Mouse (Mus musculus) lung, embryonic 16.5 days (tissue): ENCODE results near the gene Psmg4. TPM values are rescaled to one million over a fixed set of nuclear protein-coding genes. Genes with fewer than 3 reads are reported as not detected.
A peak's percentile ranks its signal among the peaks of the same experiment; 100 is the strongest.

Source experiments
- ATAC-seq: fragments of 200-750 bp; cut with Nextera tagmentation; 2 replicates; pipeline ENCODE4 v1.8.0; 2017; ENCODE audit warnings: low read depth, mild to moderate bottlenecking, moderate library complexity
- H3K27ac ChIP-seq: fragments of 300-500 bp; sonication (generic); 2 replicates; pipeline ENCODE4 v1.5.1; 2014; ENCODE audit warnings: mild to moderate bottlenecking, control low read depth, low read length
- H3K27me3 ChIP-seq: fragments of 300-500 bp; sonication (generic); 2 replicates; pipeline ENCODE4 v1.6.1; 2014; ENCODE audit warnings: low read depth, low read length, mixed read lengths; ENCODE audit not compliant: control insufficient read depth, insufficient read depth
- H3K36me3 ChIP-seq: fragments of 300-500 bp; sonication (generic); 2 replicates; pipeline ENCODE4 v1.6.1; 2014; ENCODE audit warnings: low read length; ENCODE audit not compliant: control insufficient read depth, insufficient read depth
- H3K4me1 ChIP-seq: fragments of 300-500 bp; sonication (generic); replicated peaks from 2 replicates; pipeline ENCODE4 v1.6.1; 2014; ENCODE audit warnings: low read length, mixed read lengths; ENCODE audit not compliant: control insufficient read depth, insufficient read depth
- H3K4me2 ChIP-seq: fragments of 300-500 bp; sonication (generic); 2 replicates; pipeline ENCODE4 v1.6.1; 2014; ENCODE audit warnings: low read depth, low read length, control low read depth
- H3K4me3 ChIP-seq: fragments of 300-500 bp; sonication (generic); 2 replicates; pipeline ENCODE4 v1.5.1; 2014; ENCODE audit warnings: mild to moderate bottlenecking, low read length, control low read depth
- H3K9ac ChIP-seq: fragments of 300-500 bp; sonication (generic); 2 replicates; pipeline ENCODE4 v1.6.1; 2014; ENCODE audit warnings: low read length, control low read depth
- H3K9me3 ChIP-seq: fragments of 300-500 bp; sonication (generic); 2 replicates; pipeline ENCODE4 v1.6.1; 2016; ENCODE audit warnings: low read length; ENCODE audit not compliant: control insufficient read depth
- WGBS: fragments of 180-500 bp; shearing (Covaris S2); extraction: QIAGEN DNeasy Blood & Tissue Kit; methylation state at CpG from one replicate; pipeline ENCODE4 v1.1.7; 2014; 5-methylcytosine and 5-hydroxymethylcytosine counted together
- polyA plus RNA-seq: library from polyadenylated mRNA; unstranded; fragments of >200 nt; fragmentation: Nextera tagmentation; extraction: Ambion mirVana; gene quantifications from 2 replicates; pipeline ENCODE4 v1.2.1, GENCODE M21; 2015

The Psmg4 gene
- polyA plus RNA-seq, result 64.5 and 67.3 TPM in 2 replicates

- ATAC-seq, result peak; percentile 97
- 1% methylated on average over 43 of the region's 44 CpGs for WGBS
- H3K4me1 ChIP-seq, result peaks cover 9% of the 10 kb centered on the region
- no peaks in the 10 kb centered on the region for H3K27me3 ChIP-seq
- peak within 1 kb of the TSS; percentile 65 for H3K4me2 ChIP-seq
- H3K9me3 ChIP-seq, result no peaks in the 10 kb centered on the region
- H3K9ac ChIP-seq, result peak within 1 kb of the TSS; percentile 78
- peaks cover 8% of the 10 kb centered on the region for H3K36me3 ChIP-seq
- peak within 1 kb of the TSS; percentile 74 for H3K4me3 ChIP-seq
- peak within 1 kb of the TSS; percentile 95 for H3K27ac ChIP-seq
These were observed at the start of gene Psmg4 for GRCm38 (mm10) chr13:34162491-34163303. Gene Psmg4 (plus strand): TSS chr13:34162964.

GRCm38 (mm10) chr13:34113086-34113485 lies 49.7 kb upstream of the Psmg4 start:
- no peaks in the 10 kb centered on the region for H3K27me3 ChIP-seq
- no peak overlapping the region for H3K9ac ChIP-seq
- H3K4me1 ChIP-seq, result no peaks in the 10 kb centered on the region
- H3K4me2 ChIP-seq, result no peak overlapping the region
- H3K36me3 ChIP-seq, result no peaks in the 10 kb centered on the region
- H3K4me3 ChIP-seq, result no peak overlapping the region
- no peak overlapping the region for H3K27ac ChIP-seq
- no peaks in the 10 kb centered on the region for H3K9me3 ChIP-seq
- 82% methylated on average over 3 of the region's 3 CpGs for WGBS
- no peak for ATAC-seq

DNA sequence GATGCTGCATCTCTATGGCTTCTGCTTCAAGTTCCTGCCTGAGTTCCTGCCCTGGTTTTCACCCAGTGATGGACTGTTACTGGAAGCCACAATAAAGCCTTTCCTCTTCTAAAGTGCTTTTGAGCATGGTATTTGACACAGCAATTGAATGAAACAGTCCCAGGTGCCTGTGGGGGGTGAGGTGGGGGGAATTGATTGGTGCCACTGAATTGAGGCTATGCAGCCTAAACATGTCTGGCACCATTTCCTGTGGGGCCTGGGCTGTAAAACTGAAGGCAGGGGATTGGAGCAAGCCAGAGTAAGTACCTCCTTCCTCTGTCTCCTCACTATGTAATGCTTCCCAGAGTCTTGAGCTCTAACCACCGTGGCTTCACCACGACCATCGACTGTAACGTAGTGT lies 48.1 kb upstream of the Psmg4 start:
- no peak overlapping the region for H3K4me3 ChIP-seq
- ATAC-seq, result no peak
- H3K36me3 ChIP-seq, result no peaks in the 10 kb centered on the region
- no peaks in the 10 kb centered on the region for H3K9me3 ChIP-seq
- H3K4me2 ChIP-seq, result no peak overlapping the region
- no peak overlapping the region for H3K27ac ChIP-seq
- H3K4me1 ChIP-seq, result no peaks in the 10 kb centered on the region
- no peaks in the 10 kb centered on the region for H3K27me3 ChIP-seq
- 82% methylated on average over 4 of the region's 4 CpGs for WGBS
- H3K9ac ChIP-seq, result no peak overlapping the region

DNA sequence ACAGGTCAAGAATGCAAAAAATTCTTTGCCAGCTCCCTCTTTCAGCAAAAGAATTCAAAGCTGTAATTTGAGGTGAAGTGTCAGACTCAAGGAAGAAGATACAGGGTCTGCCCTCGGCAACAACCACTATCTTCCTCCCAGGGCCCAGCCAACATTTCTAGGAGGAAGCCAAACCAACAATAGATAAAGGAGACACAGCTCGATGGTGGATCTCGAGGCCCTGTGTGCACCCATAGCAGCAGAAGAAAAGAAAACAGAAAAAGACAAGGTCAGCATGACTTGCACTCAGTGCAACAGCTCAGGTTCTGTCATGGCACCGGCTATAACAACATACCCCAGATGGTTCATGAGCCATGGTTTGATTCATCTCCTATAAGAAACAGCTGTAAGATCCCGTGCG lies 46.3 kb upstream of the Psmg4 start:
- H3K4me2 ChIP-seq, result no peak overlapping the region
- ATAC-seq, result no peak
- no peaks in the 10 kb centered on the region for H3K4me1 ChIP-seq
- WGBS, result 63% methylated on average over 6 of the region's 6 CpGs
- no peak overlapping the region for H3K4me3 ChIP-seq
- H3K27me3 ChIP-seq, result no peaks in the 10 kb centered on the region
- no peak overlapping the region for H3K27ac ChIP-seq
- H3K36me3 ChIP-seq, result no peaks in the 10 kb centered on the region
- no peaks in the 10 kb centered on the region for H3K9me3 ChIP-seq
- no peak overlapping the region for H3K9ac ChIP-seq

DNA sequence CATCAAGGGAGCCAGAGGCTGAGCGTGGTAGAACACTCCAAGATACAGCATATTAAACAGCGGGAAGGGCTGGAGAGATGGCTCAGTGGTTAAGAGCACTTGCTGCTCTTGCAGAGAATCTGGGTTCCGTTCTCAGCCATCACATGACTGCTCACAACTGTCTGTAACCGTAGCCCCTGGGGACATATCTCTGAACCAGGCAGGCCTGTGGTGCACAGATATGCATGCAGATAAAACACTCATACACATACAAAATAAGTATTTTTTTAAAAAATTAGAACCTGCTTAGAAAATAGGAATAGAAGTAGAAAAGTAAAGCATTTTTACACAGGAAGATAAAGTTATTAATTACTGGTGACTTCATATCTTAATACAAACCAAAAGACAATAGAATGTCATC lies 43.9 kb upstream of the Psmg4 start:
- Histone ChIP-seq H3K27me3 (no peaks in the 10 kb centered on the region), H3K9ac (no peak overlapping the region), H3K36me3 (no peaks in the 10 kb centered on the region), H3K9me3 (no peaks in the 10 kb centered on the region), H3K4me1 (no peaks in the 10 kb centered on the region), H3K4me3 (no peak overlapping the region), H3K27ac (no peak overlapping the region), H3K4me2 (no peak overlapping the region)
- 68% methylated on average over 4 of the region's 4 CpGs for WGBS
- ATAC-seq, result no peak

GRCm38 (mm10) chr13:34119406-34119805 lies 43.4 kb upstream of the Psmg4 start:
- Histone ChIP-seq H3K9ac (no peak overlapping the region), H3K27ac (no peak overlapping the region)
- WGBS, result 26% methylated on average over 4 of the region's 4 CpGs

GRCm38 (mm10) chr13:34120536-34120935 lies 42.2 kb upstream of the Psmg4 start:
- ATAC-seq, result no peak
- Histone ChIP-seq H3K4me3 (no peak overlapping the region), H3K4me2 (no peak overlapping the region), H3K9ac (no peak overlapping the region), H3K4me1 (0 out of 2 replicates have a peak, but pooled peaks cover under 1% of the 10 kb centered on the region), H3K27ac (no peak overlapping the region), H3K27me3 (no peaks in the 10 kb centered on the region), H3K9me3 (no peaks in the 10 kb centered on the region), H3K36me3 (no peaks in the 10 kb centered on the region)
- 93% methylated on average over 2 of the region's 2 CpGs for WGBS

More at GRCm38 (mm10) chr13:34119406-34119805, 43.4 kb upstream of the Psmg4 start:
- H3K27me3 ChIP-seq, result no peaks in the 10 kb centered on the region
- H3K36me3 ChIP-seq, result no peaks in the 10 kb centered on the region
- no peaks in the 10 kb centered on the region for H3K9me3 ChIP-seq
- no peak for ATAC-seq
- no peaks in the 10 kb centered on the region for H3K4me1 ChIP-seq
- H3K4me3 ChIP-seq, result no peak overlapping the region
- no peak overlapping the region for H3K4me2 ChIP-seq

DNA sequence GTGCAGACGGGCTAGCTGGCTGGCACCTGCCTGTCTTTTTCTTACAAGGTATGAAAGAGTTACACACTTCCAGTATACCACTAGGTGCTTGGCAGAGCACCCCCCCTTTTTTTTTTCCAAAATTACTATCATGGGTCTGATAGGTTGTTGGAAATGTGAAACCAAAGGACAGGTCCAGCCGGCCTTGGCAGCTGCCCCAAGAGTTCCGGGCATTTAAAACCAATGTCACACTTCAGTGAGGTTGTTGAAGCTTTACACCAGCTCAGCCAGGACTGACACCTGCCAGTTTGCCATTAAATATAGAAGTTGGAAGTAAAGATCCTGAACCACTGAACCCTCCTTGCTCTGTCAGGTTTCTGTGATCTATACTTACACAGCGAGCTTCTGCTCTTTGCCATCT lies 37.1 kb upstream of the Psmg4 start:
- no peaks in the 10 kb centered on the region for H3K9me3 ChIP-seq
- no peaks in the 10 kb centered on the region for H3K36me3 ChIP-seq
- no peaks in the 10 kb centered on the region for H3K27me3 ChIP-seq
- no peak overlapping the region for H3K4me3 ChIP-seq
- 63% methylated on average over 4 of the region's 4 CpGs for WGBS
- peaks cover 10% of the 10 kb centered on the region; the same call in 1 of the 2 replicates for H3K4me1 ChIP-seq
- no peak overlapping the region for H3K4me2 ChIP-seq
- no peak overlapping the region for H3K27ac ChIP-seq
- no peak overlapping the region for H3K9ac ChIP-seq
- no peak for ATAC-seq

- Histone ChIP-seq H3K36me3 (no peaks in the 10 kb centered on the region), H3K4me2 (no peak overlapping the region; the same call in 1 of the 2 replicates), H3K27ac (no peak overlapping the region), H3K4me3 (no peak overlapping the region), H3K9me3 (no peaks in the 10 kb centered on the region), H3K27me3 (peaks cover 18% of the 10 kb centered on the region), H3K9ac (no peak overlapping the region), H3K4me1 (peaks cover 25% of the 10 kb centered on the region)
- ATAC-seq, result no peak
- WGBS, result 78% methylated on average over 9 of the region's 9 CpGs
These were observed 34.3 kb upstream of the Psmg4 start for GRCm38 (mm10) chr13:34128276-34129114.
